Mouse (Mus musculus): ENCODE measurements around the gene Nup98. TPM values are rescaled to one million over a fixed set of nuclear protein-coding genes. Genes with fewer than 3 reads are reported as not detected.
A peak's percentile ranks its signal among the peaks of the same experiment; 100 is the strongest.

Gene Nup98
- polyA plus RNA-seq (2015; fragmentation: Nextera tagmentation; extraction: Ambion mirVana) = 34.5 and 35.0 TPM in 2 replicates

GRCm38 (mm10) chr7:102209756-102210721 is at the start of gene Nup98, which contains the start of gene Pgap2:
Gene Nup98 (minus strand): TSS chr7:102210176.
Gene Pgap2 (plus strand): TSS chr7:102210208.
- Histone ChIP-seq H3K4me1 (ENCODE audit: control insufficient read depth, insufficient read depth, low read length) (peaks cover 7% of the 10 kb centered on the region), H3K9me3 (replicated peaks; ENCODE audit: control insufficient read depth, low read length) (no peaks in the 10 kb centered on the region), H3K4me3 (replicated peaks; ENCODE audit: low read length) (peak within 1 kb of the TSS; percentile 90), H3K36me3 (ENCODE audit: control insufficient read depth, insufficient read depth, low read length) (no peaks in the 10 kb centered on the region), H3K9ac (ENCODE audit: low read length) (peak within 1 kb of the TSS; percentile 93), H3K27ac (ENCODE audit: low read length) (peak within 1 kb of the TSS; percentile 91), H3K4me2 (ENCODE audit: low read depth, low read length) (peak within 1 kb of the TSS; percentile 83), H3K27me3 (ENCODE audit: control insufficient read depth, insufficient read depth, low read length) (no peaks in the 10 kb centered on the region)
- ATAC-seq (ENCODE audit: insufficient read depth, low FRiP score) = peak; percentile 99
- WGBS = under 1% methylated on average over 70 of the region's 87 CpGs

GRCm38 (mm10) chr7:102258753-102259152 is 48.8 kb upstream of the Nup98 start:
- Histone ChIP-seq H3K9ac (ENCODE audit: low read length) (no peak overlapping the region), H3K36me3 (ENCODE audit: control insufficient read depth, insufficient read depth, low read length) (no peaks in the 10 kb centered on the region), H3K4me3 (replicated peaks; ENCODE audit: low read length) (no peak overlapping the region), H3K4me2 (ENCODE audit: low read depth, low read length) (no peak overlapping the region), H3K27ac (ENCODE audit: low read length) (no peak overlapping the region), H3K4me1 (ENCODE audit: control insufficient read depth, insufficient read depth, low read length) (no peaks in the 10 kb centered on the region), H3K27me3 (ENCODE audit: control insufficient read depth, insufficient read depth, low read length) (no peaks in the 10 kb centered on the region), H3K9me3 (replicated peaks; ENCODE audit: control insufficient read depth, low read length) (no peaks in the 10 kb centered on the region)
- no peak for ATAC-seq (ENCODE audit: insufficient read depth, low FRiP score)
- 59% methylated on average over 3 of the region's 3 CpGs for WGBS

- no peaks in the 10 kb centered on the region for H3K4me1 ChIP-seq (ENCODE audit: control insufficient read depth, insufficient read depth, low read length)
- ATAC-seq (ENCODE audit: insufficient read depth, low FRiP score) = no peak
- H3K4me3 ChIP-seq (replicated peaks; ENCODE audit: low read length) = no peak overlapping the region
- no peak overlapping the region for H3K9ac ChIP-seq (ENCODE audit: low read length)
- no peaks in the 10 kb centered on the region for H3K9me3 ChIP-seq (replicated peaks; ENCODE audit: control insufficient read depth, low read length)
- H3K27ac ChIP-seq (ENCODE audit: low read length) = no peak overlapping the region
- no peak overlapping the region for H3K4me2 ChIP-seq (ENCODE audit: low read depth, low read length)
- WGBS = 17% methylated on average over 4 of the region's 4 CpGs
- H3K36me3 ChIP-seq (ENCODE audit: control insufficient read depth, insufficient read depth, low read length) = no peaks in the 10 kb centered on the region
- no peaks in the 10 kb centered on the region for H3K27me3 ChIP-seq (ENCODE audit: control insufficient read depth, insufficient read depth, low read length)
Observed at GRCm38 (mm10) chr7:102258189-102258588, 48.2 kb upstream of the Nup98 start.

GRCm38 (mm10) chr7:102256636-102257035 is 46.7 kb upstream of the Nup98 start:
- no peak overlapping the region for H3K4me2 ChIP-seq (ENCODE audit: low read depth, low read length)
- H3K36me3 ChIP-seq (ENCODE audit: control insufficient read depth, insufficient read depth, low read length) = no peaks in the 10 kb centered on the region
- H3K9me3 ChIP-seq (replicated peaks; ENCODE audit: control insufficient read depth, low read length) = no peaks in the 10 kb centered on the region
- H3K4me3 ChIP-seq (replicated peaks; ENCODE audit: low read length) = no peak overlapping the region
- WGBS = 78% methylated on average over 3 of the region's 3 CpGs
- H3K9ac ChIP-seq (ENCODE audit: low read length) = no peak overlapping the region
- ATAC-seq (ENCODE audit: insufficient read depth, low FRiP score) = no peak
- H3K27ac ChIP-seq (ENCODE audit: low read length) = no peak overlapping the region
- no peaks in the 10 kb centered on the region for H3K4me1 ChIP-seq (ENCODE audit: control insufficient read depth, insufficient read depth, low read length)
- no peaks in the 10 kb centered on the region for H3K27me3 ChIP-seq (ENCODE audit: control insufficient read depth, insufficient read depth, low read length)

GRCm38 (mm10) chr7:102255954-102256353 is 46.0 kb upstream of the Nup98 start, which contains the start of gene Rhog:
Gene Rhog (minus strand): TSS chr7:102256054.
- no peaks in the 10 kb centered on the region for H3K4me1 ChIP-seq (ENCODE audit: control insufficient read depth, insufficient read depth, low read length)
- no peaks in the 10 kb centered on the region for H3K36me3 ChIP-seq (ENCODE audit: control insufficient read depth, insufficient read depth, low read length)
- H3K27ac ChIP-seq (ENCODE audit: low read length) = no peak within 1 kb of the TSS
- H3K27me3 ChIP-seq (ENCODE audit: control insufficient read depth, insufficient read depth, low read length) = no peaks in the 10 kb centered on the region
- no peak within 1 kb of the TSS for H3K4me2 ChIP-seq (ENCODE audit: low read depth, low read length)
- no peak within 1 kb of the TSS for H3K4me3 ChIP-seq (replicated peaks; ENCODE audit: low read length)
- H3K9me3 ChIP-seq (replicated peaks; ENCODE audit: control insufficient read depth, low read length) = no peaks in the 10 kb centered on the region
- no peak for ATAC-seq (ENCODE audit: insufficient read depth, low FRiP score)
- no peak within 1 kb of the TSS for H3K9ac ChIP-seq (ENCODE audit: low read length)
- WGBS = 82% methylated on average over 3 of the region's 3 CpGs

- 85% methylated on average over 1 of the region's 1 CpGs for WGBS
- H3K36me3 ChIP-seq (ENCODE audit: control insufficient read depth, insufficient read depth, low read length) = no peaks in the 10 kb centered on the region
- no peak overlapping the region for H3K4me3 ChIP-seq (replicated peaks; ENCODE audit: low read length)
- no peak overlapping the region for H3K9ac ChIP-seq (ENCODE audit: low read length)
- H3K27ac ChIP-seq (ENCODE audit: low read length) = no peak overlapping the region
- H3K9me3 ChIP-seq (replicated peaks; ENCODE audit: control insufficient read depth, low read length) = no peaks in the 10 kb centered on the region
- no peaks in the 10 kb centered on the region for H3K27me3 ChIP-seq (ENCODE audit: control insufficient read depth, insufficient read depth, low read length)
- no peak for ATAC-seq (ENCODE audit: insufficient read depth, low FRiP score)
- no peak overlapping the region for H3K4me2 ChIP-seq (ENCODE audit: low read depth, low read length)
- peaks cover 4% of the 10 kb centered on the region for H3K4me1 ChIP-seq (ENCODE audit: control insufficient read depth, insufficient read depth, low read length)
Observed at GRCm38 (mm10) chr7:102253631-102254030, 43.7 kb upstream of the Nup98 start.

GRCm38 (mm10) chr7:102250631-102251214 is 40.7 kb upstream of the Nup98 start:
- Histone ChIP-seq H3K9me3 (replicated peaks; ENCODE audit: control insufficient read depth, low read length) (no peaks in the 10 kb centered on the region), H3K4me2 (ENCODE audit: low read depth, low read length) (peak overlapping the region; percentile 66), H3K27me3 (ENCODE audit: control insufficient read depth, insufficient read depth, low read length) (no peaks in the 10 kb centered on the region), H3K4me3 (replicated peaks; ENCODE audit: low read length) (peak overlapping the region; percentile 87), H3K36me3 (ENCODE audit: control insufficient read depth, insufficient read depth, low read length) (no peaks in the 10 kb centered on the region), H3K9ac (ENCODE audit: low read length) (peak overlapping the region; percentile 94), H3K4me1 (ENCODE audit: control insufficient read depth, insufficient read depth, low read length) (peaks cover 32% of the 10 kb centered on the region), H3K27ac (ENCODE audit: low read length) (peak overlapping the region; percentile 99)
- peak; percentile 86 for ATAC-seq (ENCODE audit: insufficient read depth, low FRiP score)
- under 1% methylated on average over 32 of the region's 33 CpGs for WGBS

- no peaks in the 10 kb centered on the region for H3K36me3 ChIP-seq (ENCODE audit: control insufficient read depth, insufficient read depth, low read length)
- no peaks in the 10 kb centered on the region for H3K27me3 ChIP-seq (ENCODE audit: control insufficient read depth, insufficient read depth, low read length)
- H3K4me3 ChIP-seq (replicated peaks; ENCODE audit: low read length) = peak overlapping the region; percentile 87
- no peaks in the 10 kb centered on the region for H3K9me3 ChIP-seq (replicated peaks; ENCODE audit: control insufficient read depth, low read length)
- H3K4me2 ChIP-seq (ENCODE audit: low read depth, low read length) = peak overlapping the region; percentile 85
- peak; percentile 87 for ATAC-seq (ENCODE audit: insufficient read depth, low FRiP score)
- H3K27ac ChIP-seq (ENCODE audit: low read length) = peak overlapping the region; percentile 99
- H3K4me1 ChIP-seq (ENCODE audit: control insufficient read depth, insufficient read depth, low read length) = peaks cover 39% of the 10 kb centered on the region
- H3K9ac ChIP-seq (ENCODE audit: low read length) = peak overlapping the region; percentile 94
- under 1% methylated on average over 42 of the region's 49 CpGs for WGBS
Observed at GRCm38 (mm10) chr7:102249896-102250630, 40.1 kb upstream of the Nup98 start.

Data from stomach, embryonic 16.5 days (tissue).